9 mouse cellular contexts compared by ENCODE assay signal in the genomic region with DNA sequence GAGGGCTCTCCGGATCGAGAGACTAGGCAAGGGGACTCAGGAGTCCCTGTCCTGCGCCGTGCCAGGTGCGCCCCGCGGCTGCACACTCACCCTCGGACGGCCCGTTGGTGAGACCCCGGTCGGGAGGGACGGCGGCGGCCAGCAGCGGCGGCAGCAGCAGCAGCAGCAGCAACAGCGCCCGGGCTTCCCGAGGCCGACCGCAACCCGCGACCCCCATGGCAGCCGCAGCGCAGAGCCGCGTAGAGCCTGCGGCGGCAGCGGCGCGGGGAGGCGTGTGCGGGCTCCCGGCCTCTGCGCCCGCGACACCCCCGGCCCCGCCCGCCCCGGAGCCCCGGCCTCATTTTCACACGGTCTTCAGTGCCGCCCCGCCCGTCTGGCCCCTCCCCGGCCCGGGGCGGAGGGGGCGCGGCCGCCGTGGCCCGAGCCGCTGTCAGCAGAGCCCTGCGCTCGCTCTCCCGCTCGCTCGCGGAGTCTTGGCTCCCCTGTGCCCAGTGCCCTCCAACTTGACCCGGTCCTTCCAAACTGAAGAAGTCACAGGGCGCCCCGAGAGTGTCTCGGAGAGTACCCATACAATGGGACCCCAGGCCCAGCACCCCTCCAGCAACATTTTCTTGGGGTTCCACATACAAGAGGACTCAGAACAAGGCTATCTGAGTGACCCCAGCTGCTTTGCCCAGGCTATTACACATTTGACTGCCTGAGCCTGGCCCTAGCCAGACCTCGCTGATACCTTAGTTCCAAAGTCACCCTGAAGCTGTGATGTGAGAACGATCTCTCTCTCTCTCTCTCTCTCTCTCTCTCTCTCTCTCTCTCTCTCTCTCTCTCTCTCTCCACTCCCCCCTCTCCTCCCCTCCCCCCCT. TPM values are rescaled to one million over a fixed set of nuclear protein-coding genes. Genes with fewer than 3 reads are reported as not detected.
DNase-seq lines count a peak whose midpoint lies in the region; ATAC-seq and TF ChIP-seq lines count a peak whose summit lies in the region.
"Had no signal": no experiment of that assay in that cellular context is flagged by ENCODE, and none has a peak within 500 bp of the region (broad histone marks: within the 10 kb centered on the region; RNA-seq: fewer than 3 reads in every experiment).

A gene (minus strand): TSS at position 310 of the 860 bp plus-strand sequence.

- ATAC-seq in kidney, embryonic 14.5 days (ENCODE audit: low FRiP score, low TSS enrichment) = peak; percentile 80
- peak; percentile 75; the same call in 1 of the 2 replicates for ATAC-seq in limb, embryonic 14.5 days (ENCODE audit: low FRiP score, low read depth)
- ATAC-seq in midbrain, postnatal 0 days (ENCODE audit: low FRiP score) = peak; percentile 48; the same call in 1 of the 2 replicates
- ATAC-seq: Patski had no signal

- no peak for TF ChIP-seq CTCF in midbrain, postnatal 0 days (IDR thresholded peaks at IDR 0.05)

- peaks cover 24% of the 10 kb centered on the region for H3K27me3 ChIP-seq in kidney, embryonic 14.5 days (ENCODE audit: control insufficient read depth, insufficient read depth, low read length)
- peaks cover 20% of the 10 kb centered on the region for H3K27me3 ChIP-seq in limb, embryonic 14.5 days (ENCODE audit: control insufficient read depth, insufficient read depth, low read length)
- peaks cover 7% of the 10 kb centered on the region for H3K27me3 ChIP-seq in midbrain, postnatal 0 days (ENCODE audit: insufficient read depth, low read length)

- no peak for DNase-seq in kidney, adult 8-10 months
- peak; percentile 59 for DNase-seq in embryo, embryonic 10.5 days (ENCODE audit: low spot score)
- DNase-seq in heart, postnatal 10 days = peak; percentile 44 to 47
- DNase-seq in limb, embryonic 14.5 days (ENCODE audit: low spot score) = no peak
- DNase-seq in midbrain, postnatal 0 days (ENCODE audit: low spot score) = no peak
- DNase-seq in right cerebral cortex, postnatal 14 days = no peak
- no peak for DNase-seq in cerebellum, adult 11 months

- peak within 1 kb of the TSS; percentile 56 for H3K4me3 ChIP-seq in kidney, embryonic 14.5 days (ENCODE audit: low read length)
- H3K4me3 ChIP-seq in limb, embryonic 14.5 days (replicated peaks; ENCODE audit: low read length) = peak within 1 kb of the TSS; percentile 58
- H3K4me3 ChIP-seq in midbrain, postnatal 0 days (ENCODE audit: low read depth, low read length) = peak within 1 kb of the TSS; percentile 60

- intact Hi-C loops in heart, postnatal 10 days (cut with DNase I) = no loop called here

- WGBS in kidney, embryonic 14.5 days = under 1% methylated on average over 55 of the region's 69 CpGs
- 7% methylated on average over 22 of the region's 69 CpGs for WGBS in limb, embryonic 14.5 days
- WGBS in midbrain, postnatal 0 days = 2% methylated on average over 52 of the region's 69 CpGs

- peak within 1 kb of the TSS; percentile 65 for H3K9ac ChIP-seq in kidney, embryonic 14.5 days (ENCODE audit: low read depth, low read length)
- peak within 1 kb of the TSS; percentile 68 for H3K9ac ChIP-seq in limb, embryonic 14.5 days (ENCODE audit: low read depth, low read length, severe bottlenecking)
- H3K9ac ChIP-seq in midbrain, postnatal 0 days (replicated peaks; ENCODE audit: low read length, poor library complexity, severe bottlenecking) = peak within 1 kb of the TSS; percentile 67

- H3K9me3 ChIP-seq in kidney, embryonic 14.5 days (ENCODE audit: control insufficient read depth, low read length) = no peaks in the 10 kb centered on the region
- H3K9me3 ChIP-seq in limb, embryonic 14.5 days (ENCODE audit: control insufficient read depth, low read length) = no peaks in the 10 kb centered on the region
- no peaks in the 10 kb centered on the region for H3K9me3 ChIP-seq in midbrain, postnatal 0 days (ENCODE audit: low read length)

- 0 out of 2 replicates have a peak, but pooled peaks cover 7% of the 10 kb centered on the region for H3K4me1 ChIP-seq in kidney, embryonic 14.5 days (ENCODE audit: control insufficient read depth, insufficient read depth, low read length)
- H3K4me1 ChIP-seq in limb, embryonic 14.5 days (ENCODE audit: control insufficient read depth, insufficient read depth, low read length) = peaks cover 4% of the 10 kb centered on the region; the same call in 1 of the 2 replicates
- no peaks in the 10 kb centered on the region for H3K4me1 ChIP-seq in midbrain, postnatal 0 days (ENCODE audit: insufficient read depth, low read length)

- no peaks in the 10 kb centered on the region for H3K36me3 ChIP-seq in kidney, embryonic 14.5 days (ENCODE audit: control insufficient read depth, insufficient read depth, low read length)
- no peaks in the 10 kb centered on the region for H3K36me3 ChIP-seq in limb, embryonic 14.5 days (ENCODE audit: control insufficient read depth, insufficient read depth, low read length)
- H3K36me3 ChIP-seq in midbrain, postnatal 0 days (ENCODE audit: insufficient read depth, low read length) = no peaks in the 10 kb centered on the region

- no peak for TF ChIP-seq POLR2A in limb, embryonic 14.5 days (IDR thresholded peaks at IDR 0.05; ENCODE audit: borderline replicate concordance, extremely low read depth, insufficient read depth, insufficient read length)

- peak within 1 kb of the TSS; percentile 98 for H3K4me2 ChIP-seq in kidney, embryonic 14.5 days (replicated peaks; ENCODE audit: low read depth, low read length)
- H3K4me2 ChIP-seq in limb, embryonic 14.5 days (replicated peaks; ENCODE audit: low read depth, low read length, severe bottlenecking) = peak within 1 kb of the TSS; percentile 95
- H3K4me2 ChIP-seq in midbrain, postnatal 0 days (ENCODE audit: low read depth, low read length, poor library complexity, severe bottlenecking) = peak within 1 kb of the TSS; percentile 95

- no peak within 1 kb of the TSS for H3K27ac ChIP-seq in kidney, embryonic 14.5 days (ENCODE audit: low read depth, low read length)
- H3K27ac ChIP-seq in limb, embryonic 14.5 days (replicated peaks; ENCODE audit: low read depth, low read length) = no peak within 1 kb of the TSS
- no peak within 1 kb of the TSS for H3K27ac ChIP-seq in midbrain, postnatal 0 days (ENCODE audit: low read depth, low read length)

RNA-seq across cellular contexts. Expression of the gene that starts here (rescaled TPM):
- polyA plus RNA-seq in kidney, embryonic 14.5 days (2014; fragmentation: Nextera tagmentation; extraction: Ambion mirVana) = 0.34 and 0.77 TPM in 2 replicates
- 10 to 100 TPM; 14.3 to 17.2 TPM for total RNA-seq in heart, postnatal 10 days (2021)
- 4.7 and 5.2 TPM in 2 replicates for polyA plus RNA-seq in limb, embryonic 14.5 days (2012; rRNA removed)
- 9.2 and 11.7 TPM in 2 replicates for polyA plus RNA-seq in limb, embryonic 14.5 days (2014; fragmentation: Nextera tagmentation; extraction: Ambion mirVana)
- total RNA-seq in midbrain, postnatal 0 days (2014; rRNA removed) = 3.0 and 4.3 TPM in 2 replicates
- polyA plus RNA-seq in midbrain, postnatal 0 days (2015; fragmentation: Nextera tagmentation; extraction: Ambion mirVana) = 1.3 and 2.2 TPM in 2 replicates
- polyA plus RNA-seq: Patski had no signal

Comparison
In these comparisons a context has a peak if more than half of its experiments do, and no peak if none do; other contexts are left out.
1. Peak in ATAC-seq, H3K4me3 ChIP-seq, H3K9ac ChIP-seq and H3K4me2 ChIP-seq in kidney, embryonic 14.5 days; RNA of the gene not detected or under 1 TPM.
2. DNase-seq: peak in embryo, embryonic 10.5 days (single experiment) and heart, postnatal 10 days (2 of 2); none in kidney, adult 8-10 months (0 of 2), limb, embryonic 14.5 days (single experiment), midbrain, postnatal 0 days (single experiment), right cerebral cortex, postnatal 14 days (single experiment) and cerebellum, adult 11 months (single experiment).
3. Peak in every context shown above with its lines, with median percentiles within 50 percentile points of each other: ATAC-seq, H3K4me2 ChIP-seq, H3K4me3 ChIP-seq and H3K9ac ChIP-seq.